Mouse (Mus musculus) hindbrain, embryonic 12.5 days (tissue): ENCODE data around the gene Edem1. TPM values are rescaled to one million over a fixed set of nuclear protein-coding genes. Genes with fewer than 3 reads are reported as not detected.

Experiments used
- ATAC-seq: fragments of 200-750 bp; cut with Nextera tagmentation; 2 replicates; pipeline ENCODE4 v1.8.0; 2017; ENCODE audit warnings: moderate TSS enrichment; ENCODE audit not compliant: low FRiP score
- H3K27ac ChIP-seq: fragments of 300-500 bp; sonication (generic); 2 replicates; pipeline ENCODE4 v1.5.1; 2016; ENCODE audit warnings: mild to moderate bottlenecking
- H3K27me3 ChIP-seq: fragments of 300-500 bp; sonication (generic); 2 replicates; pipeline ENCODE4 v1.6.1; 2016; ENCODE audit warnings: mild to moderate bottlenecking
- H3K36me3 ChIP-seq: fragments of 300-500 bp; sonication (generic); 2 replicates; pipeline ENCODE4 v1.6.1; 2016; ENCODE audit warnings: mild to moderate bottlenecking
- H3K4me1 ChIP-seq: fragments of 300-500 bp; sonication (generic); 2 replicates; pipeline ENCODE4 v1.6.1; 2016
- H3K4me2 ChIP-seq: fragments of 300-500 bp; sonication (generic); replicated peaks from 2 replicates; pipeline ENCODE4 v1.6.1; 2016; ENCODE audit warnings: mild to moderate bottlenecking
- H3K4me3 ChIP-seq: fragments of 300-500 bp; sonication (generic); 2 replicates; pipeline ENCODE4 v1.5.1; 2016; ENCODE audit warnings: mild to moderate bottlenecking
- H3K9ac ChIP-seq: fragments of 300-500 bp; sonication (generic); 2 replicates; pipeline ENCODE4 v1.6.1; 2016; ENCODE audit warnings: mild to moderate bottlenecking, moderate library complexity
- H3K9me3 ChIP-seq: fragments of 300-500 bp; sonication (generic); replicated peaks from 2 replicates; pipeline ENCODE4 v1.6.1; 2016; ENCODE audit warnings: mild to moderate bottlenecking
- WGBS: fragments of 180-500 bp; shearing (Covaris S2); methylation state at CpG from one replicate; pipeline ENCODE4 v1.1.7; 2016; 5-methylcytosine and 5-hydroxymethylcytosine counted together
- polyA plus RNA-seq: library from polyadenylated mRNA; unstranded; fragments of >200 nt; fragmentation: Nextera tagmentation; extraction: Ambion mirVana; gene quantifications from 2 replicates; pipeline ENCODE4 v1.2.1, GENCODE M21; 2016

Edem1 gene
- polyA plus RNA-seq, 1 experiment from 2014 or later: 18.5 TPM

- H3K4me2 ChIP-seq: no peak overlapping the region
- ATAC-seq: no peak
- H3K4me1 ChIP-seq: peaks cover 18% of the 10 kb centered on the region
- no peak overlapping the region for H3K27ac ChIP-seq
- peaks cover 21% of the 10 kb centered on the region for H3K36me3 ChIP-seq
- WGBS: 90% methylated on average over 8 of the region's 8 CpGs
- H3K4me3 ChIP-seq: no peak overlapping the region
- H3K27me3 ChIP-seq: no peaks in the 10 kb centered on the region
- H3K9ac ChIP-seq: no peak overlapping the region
- no peaks in the 10 kb centered on the region for H3K9me3 ChIP-seq
Measured at GRCm38 (mm10) chr6:108833963-108834697, 5.7 kb downstream of the Edem1 start.

DNA sequence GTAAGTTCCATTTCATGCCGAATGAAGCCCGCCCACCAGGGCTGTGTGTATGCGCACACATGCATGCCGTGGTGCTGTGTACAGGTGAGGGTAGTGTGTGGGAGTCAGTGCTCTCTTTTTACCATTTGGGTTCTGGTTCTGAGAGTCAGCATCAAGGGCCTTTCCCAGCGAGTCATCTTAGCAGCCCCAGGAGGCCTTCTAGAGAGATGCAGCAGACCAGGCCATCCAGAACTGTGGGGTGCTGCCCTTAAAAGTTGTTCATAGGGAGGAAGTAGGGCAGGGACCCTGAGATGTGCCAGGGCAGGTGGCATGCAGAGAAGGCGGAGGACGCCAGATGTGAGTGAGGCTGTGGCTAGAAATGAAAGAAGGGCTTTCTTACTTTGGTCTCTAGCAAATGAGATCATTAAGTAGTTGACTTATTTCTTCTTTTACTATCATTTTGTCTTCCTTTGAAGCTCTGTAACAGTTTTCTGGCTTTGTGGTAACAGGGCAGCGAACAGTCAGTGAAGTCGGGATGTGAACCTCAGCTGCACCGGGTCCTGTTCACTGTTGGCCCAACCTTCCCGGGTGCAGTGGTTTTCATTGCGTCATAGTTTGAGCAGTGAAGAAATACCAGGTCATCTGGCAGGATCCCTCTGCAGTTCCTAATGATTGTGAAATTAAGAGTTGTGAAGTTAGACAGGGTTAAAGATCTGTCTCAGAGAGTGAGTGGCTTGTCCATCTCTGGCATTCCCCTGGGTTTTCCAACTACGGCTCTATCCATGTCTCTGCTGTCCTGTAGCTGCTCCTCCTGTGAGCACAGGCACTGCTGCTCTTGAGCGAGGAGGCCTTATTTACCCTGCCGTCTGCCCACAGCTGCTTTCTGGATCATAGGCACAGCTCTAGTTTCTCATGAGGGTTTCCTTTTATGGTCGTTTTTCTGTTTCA lies 7.6 kb downstream of the Edem1 start:
- Histone ChIP-seq H3K4me3 (no peak overlapping the region), H3K9ac (no peak overlapping the region), H3K36me3 (peaks cover 27% of the 10 kb centered on the region), H3K4me2 (no peak overlapping the region), H3K9me3 (no peaks in the 10 kb centered on the region), H3K27ac (no peak overlapping the region), H3K27me3 (no peaks in the 10 kb centered on the region), H3K4me1 (peaks cover 7% of the 10 kb centered on the region; the same call in 1 of the 2 replicates)
- no peak for ATAC-seq
- WGBS: 83% methylated on average over 16 of the region's 16 CpGs

DNA sequence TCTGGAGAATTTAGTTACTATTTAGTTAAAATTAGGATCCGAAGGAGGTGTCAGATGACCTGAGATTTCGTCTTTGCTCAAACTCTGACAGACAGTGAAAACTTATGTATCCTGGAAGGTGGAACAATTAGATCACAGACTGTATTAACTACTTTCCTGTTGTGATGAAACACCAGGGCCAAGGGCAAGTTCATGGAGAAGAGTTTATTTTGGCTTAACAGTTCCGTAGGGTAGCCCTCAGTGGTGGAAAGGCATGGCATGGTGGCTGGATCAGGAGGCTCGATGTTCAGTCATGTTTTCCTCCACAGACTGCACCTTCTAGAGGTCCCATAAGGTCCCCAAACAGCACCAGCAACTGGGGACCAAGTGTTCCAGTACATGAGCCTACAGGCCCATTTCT lies 8.6 kb downstream of the Edem1 start:
- WGBS: 90% methylated on average over 4 of the region's 4 CpGs

GRCm38 (mm10) chr6:108837958-108838357 lies 9.5 kb downstream of the Edem1 start:
- H3K27ac ChIP-seq: no peak overlapping the region
- H3K9ac ChIP-seq: no peak overlapping the region
- H3K4me1 ChIP-seq: no peaks in the 10 kb centered on the region
- H3K27me3 ChIP-seq: no peaks in the 10 kb centered on the region
- no peak overlapping the region for H3K4me2 ChIP-seq
- H3K4me3 ChIP-seq: no peak overlapping the region
- ATAC-seq: no peak
- no peaks in the 10 kb centered on the region for H3K9me3 ChIP-seq
- H3K36me3 ChIP-seq: peaks cover 35% of the 10 kb centered on the region
- WGBS: 94% methylated on average over 4 of the region's 4 CpGs

More for the DNA sequence above, 8.6 kb downstream of the Edem1 start:
- Histone ChIP-seq H3K36me3 (peaks cover 29% of the 10 kb centered on the region), H3K27me3 (no peaks in the 10 kb centered on the region), H3K4me1 (no peaks in the 10 kb centered on the region), H3K27ac (no peak overlapping the region), H3K9ac (no peak overlapping the region), H3K9me3 (no peaks in the 10 kb centered on the region), H3K4me2 (no peak overlapping the region), H3K4me3 (no peak overlapping the region)
- ATAC-seq: no peak

- no peaks in the 10 kb centered on the region for H3K27me3 ChIP-seq
- H3K4me1 ChIP-seq: no peaks in the 10 kb centered on the region
- no peak overlapping the region for H3K9ac ChIP-seq
- peaks cover 43% of the 10 kb centered on the region for H3K36me3 ChIP-seq
- H3K4me2 ChIP-seq: no peak overlapping the region
- 91% methylated on average over 4 of the region's 4 CpGs for WGBS
- H3K4me3 ChIP-seq: no peak overlapping the region
- no peak for ATAC-seq
- H3K27ac ChIP-seq: no peak overlapping the region
- no peaks in the 10 kb centered on the region for H3K9me3 ChIP-seq
Measured at GRCm38 (mm10) chr6:108839432-108839831, 11.0 kb downstream of the Edem1 start.

GRCm38 (mm10) chr6:108840861-108841640 lies 12.6 kb downstream of the Edem1 start:
- no peaks in the 10 kb centered on the region for H3K9me3 ChIP-seq
- H3K9ac ChIP-seq: no peak overlapping the region
- no peak overlapping the region for H3K4me2 ChIP-seq
- no peaks in the 10 kb centered on the region for H3K4me1 ChIP-seq
- H3K27me3 ChIP-seq: no peaks in the 10 kb centered on the region
- ATAC-seq: no peak
- peaks cover 51% of the 10 kb centered on the region for H3K36me3 ChIP-seq
- WGBS: 94% methylated on average over 8 of the region's 8 CpGs
- H3K27ac ChIP-seq: no peak overlapping the region
- no peak overlapping the region for H3K4me3 ChIP-seq

DNA sequence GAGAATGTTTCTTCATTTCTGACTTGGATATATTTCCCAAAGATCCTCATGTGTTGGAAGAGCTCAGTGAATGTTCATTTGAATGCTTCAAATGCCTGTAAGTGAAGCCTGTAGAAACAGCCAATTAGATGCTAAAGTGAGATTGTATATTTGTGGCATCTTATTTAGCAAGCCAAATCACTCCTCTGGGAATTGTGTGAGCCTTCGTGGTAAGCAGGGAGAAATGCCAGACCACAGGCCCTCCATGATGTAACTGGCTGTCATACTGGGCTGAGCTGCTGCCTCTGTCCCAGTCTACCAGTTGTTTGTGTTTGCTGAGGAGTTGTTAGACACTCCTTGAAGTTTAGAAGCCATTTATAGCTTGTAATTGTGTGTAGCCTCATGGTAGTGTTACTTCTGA lies 15.2 kb downstream of the Edem1 start:
- Histone ChIP-seq H3K36me3 (peaks cover 43% of the 10 kb centered on the region), H3K4me1 (no peaks in the 10 kb centered on the region)
- WGBS: 70% methylated on average over 1 of the region's 1 CpGs

DNA sequence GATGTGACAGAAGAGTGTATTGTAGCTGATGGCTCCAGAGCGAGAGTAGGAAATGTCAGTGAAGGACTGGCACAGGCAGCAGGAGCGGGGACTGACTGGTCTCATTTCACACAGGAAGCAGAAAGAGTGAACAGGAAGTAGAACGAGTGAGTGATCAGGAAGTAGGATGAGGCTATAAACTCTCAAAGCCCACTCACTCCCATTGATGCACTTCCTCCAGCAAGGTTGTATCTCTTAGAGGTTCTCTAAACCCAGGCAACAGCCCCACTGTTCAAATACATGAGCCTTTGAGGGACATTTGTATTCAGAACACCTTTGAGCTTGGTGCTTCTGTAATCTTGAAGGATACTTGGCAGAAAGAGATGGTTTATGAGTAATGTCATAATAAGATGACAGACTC lies 15.7 kb downstream of the Edem1 start:
- no peak overlapping the region for H3K27ac ChIP-seq
- no peak overlapping the region for H3K4me2 ChIP-seq
- no peak for ATAC-seq
- no peaks in the 10 kb centered on the region for H3K9me3 ChIP-seq
- H3K36me3 ChIP-seq: peaks cover 46% of the 10 kb centered on the region
- no peak overlapping the region for H3K4me3 ChIP-seq
- no peaks in the 10 kb centered on the region for H3K27me3 ChIP-seq
- WGBS: 94% methylated on average over 3 of the region's 3 CpGs
- H3K9ac ChIP-seq: no peak overlapping the region
- H3K4me1 ChIP-seq: no peaks in the 10 kb centered on the region

More for the DNA sequence above, 15.2 kb downstream of the Edem1 start:
- Histone ChIP-seq H3K27ac (no peak overlapping the region), H3K9ac (no peak overlapping the region), H3K4me3 (no peak overlapping the region), H3K27me3 (no peaks in the 10 kb centered on the region), H3K4me2 (no peak overlapping the region), H3K9me3 (no peaks in the 10 kb centered on the region)
- ATAC-seq: no peak

GRCm38 (mm10) chr6:108844771-108845170 lies 16.3 kb downstream of the Edem1 start:
- no peak overlapping the region for H3K9ac ChIP-seq
- H3K36me3 ChIP-seq: peaks cover 45% of the 10 kb centered on the region
- no peak for ATAC-seq
- H3K4me1 ChIP-seq: no peaks in the 10 kb centered on the region
- H3K27ac ChIP-seq: no peak overlapping the region
- no peak overlapping the region for H3K4me3 ChIP-seq
- no peaks in the 10 kb centered on the region for H3K9me3 ChIP-seq
- H3K27me3 ChIP-seq: no peaks in the 10 kb centered on the region
- WGBS: 90% methylated on average over 7 of the region's 7 CpGs
- no peak overlapping the region for H3K4me2 ChIP-seq

- 96% methylated on average over 8 of the region's 8 CpGs for WGBS
- Histone ChIP-seq H3K4me3 (no peak overlapping the region), H3K27me3 (no peaks in the 10 kb centered on the region), H3K36me3 (peaks cover 64% of the 10 kb centered on the region), H3K4me2 (no peak overlapping the region), H3K9ac (no peak overlapping the region), H3K9me3 (no peaks in the 10 kb centered on the region), H3K27ac (no peak overlapping the region), H3K4me1 (no peaks in the 10 kb centered on the region)
- no peak for ATAC-seq
Measured at GRCm38 (mm10) chr6:108852088-108852670, 23.7 kb downstream of the Edem1 start.

DNA sequence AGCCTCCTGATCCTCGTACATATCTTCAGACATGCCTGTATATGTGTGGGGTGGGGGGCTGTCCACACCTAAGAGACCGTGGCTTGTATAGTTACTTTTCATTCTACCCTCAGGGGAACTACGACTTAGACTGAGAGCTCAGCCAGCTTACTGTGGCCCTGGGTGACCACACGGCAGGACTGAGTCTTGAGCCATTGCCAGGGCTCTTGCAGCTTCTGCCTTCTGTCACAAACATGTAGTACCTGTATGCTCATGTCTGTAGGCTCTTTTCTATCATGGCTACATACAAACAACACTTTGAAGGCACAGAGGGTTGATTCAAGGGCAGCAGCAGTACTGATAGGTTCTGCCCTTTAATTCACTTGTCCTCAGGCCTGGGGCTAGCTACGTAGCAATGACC lies 24.5 kb downstream of the Edem1 start:
- ATAC-seq: no peak
- no peak overlapping the region for H3K9ac ChIP-seq
- no peak overlapping the region for H3K4me3 ChIP-seq
- H3K4me2 ChIP-seq: no peak overlapping the region
- H3K4me1 ChIP-seq: no peaks in the 10 kb centered on the region
- H3K36me3 ChIP-seq: peaks cover 65% of the 10 kb centered on the region
- WGBS: 91% methylated on average over 5 of the region's 5 CpGs
- no peaks in the 10 kb centered on the region for H3K9me3 ChIP-seq
- no peak overlapping the region for H3K27ac ChIP-seq
- no peaks in the 10 kb centered on the region for H3K27me3 ChIP-seq

DNA sequence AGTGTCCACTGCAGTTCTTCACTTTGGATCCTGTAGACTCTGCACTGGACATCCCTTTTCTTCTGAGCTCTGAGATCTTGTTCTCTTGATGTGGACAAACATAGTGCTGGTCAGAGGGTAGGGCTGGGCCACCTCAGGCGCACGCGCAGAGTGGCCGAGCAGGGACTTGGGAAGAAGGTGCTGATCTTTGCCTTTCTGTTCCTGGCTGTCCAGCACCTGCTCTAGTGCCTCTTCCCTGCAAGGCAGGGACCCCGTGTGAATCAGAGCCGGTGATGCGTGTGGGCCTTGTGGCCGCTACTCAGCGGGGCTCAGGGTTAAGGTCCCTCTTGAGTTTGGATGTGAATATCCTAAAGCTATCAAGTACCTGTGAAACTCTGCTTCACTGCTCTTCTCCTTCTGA lies 30.1 kb downstream of the Edem1 start:
- Histone ChIP-seq H3K9me3 (peaks cover 6% of the 10 kb centered on the region), H3K9ac (no peak overlapping the region), H3K4me2 (no peak overlapping the region), H3K36me3 (peaks cover 33% of the 10 kb centered on the region), H3K4me1 (no peaks in the 10 kb centered on the region), H3K27me3 (no peaks in the 10 kb centered on the region), H3K27ac (no peak overlapping the region), H3K4me3 (no peak overlapping the region)
- 91% methylated on average over 9 of the region's 9 CpGs for WGBS
- ATAC-seq: no peak
